Mouse (Mus musculus) forebrain, embryonic 16.5 days (tissue): ENCODE measurements around the gene Ifnab. TPM values are rescaled to one million over a fixed set of nuclear protein-coding genes. Genes with fewer than 3 reads are reported as not detected.

Experiments used
- ATAC-seq: fragments of 200-750 bp; cut with Nextera tagmentation; 2 replicates; pipeline ENCODE4 v1.8.0; 2017; ENCODE audit warnings: mild to moderate bottlenecking, moderate library complexity
- H3K27ac ChIP-seq: fragments of 300-500 bp; sonication (generic); 2 replicates; pipeline ENCODE4 v1.5.1; 2014; ENCODE audit warnings: low read length, control low read depth
- H3K27me3 ChIP-seq: fragments of 300-500 bp; sonication (generic); replicated peaks from 2 replicates; pipeline ENCODE4 v1.6.1; 2014; ENCODE audit warnings: low read length; ENCODE audit not compliant: control insufficient read depth, insufficient read depth
- H3K36me3 ChIP-seq: fragments of 300-500 bp; sonication (generic); 2 replicates; pipeline ENCODE4 v1.6.1; 2014; ENCODE audit not compliant: control insufficient read depth, insufficient read depth
- H3K4me1 ChIP-seq: fragments of 300-500 bp; sonication (generic); replicated peaks from 2 replicates; pipeline ENCODE4 v1.6.1; 2014; ENCODE audit warnings: low read length; ENCODE audit not compliant: control insufficient read depth, insufficient read depth
- H3K4me2 ChIP-seq: fragments of 300-500 bp; sonication (generic); 2 replicates; pipeline ENCODE4 v1.6.1; 2014; ENCODE audit warnings: mild to moderate bottlenecking, low read length, control low read depth
- H3K4me3 ChIP-seq: fragments of 300-500 bp; sonication (generic); replicated peaks from 2 replicates; pipeline ENCODE4 v1.5.1; 2014; ENCODE audit warnings: mild to moderate bottlenecking, low read length, control low read depth
- H3K9ac ChIP-seq: fragments of 300-500 bp; sonication (generic); replicated peaks from 2 replicates; pipeline ENCODE4 v1.6.1; 2014; ENCODE audit warnings: low read depth, low read length, control low read depth
- H3K9me3 ChIP-seq: fragments of 300-500 bp; sonication (generic); 2 replicates; pipeline ENCODE4 v1.6.1; 2016; ENCODE audit warnings: low read length; ENCODE audit not compliant: control insufficient read depth
- WGBS: fragments of 180-500 bp; shearing (Covaris S2); extraction: QIAGEN DNeasy Blood & Tissue Kit; methylation state at CpG from one replicate; pipeline ENCODE4 v1.1.7; 2014; 5-methylcytosine and 5-hydroxymethylcytosine counted together
- polyA plus RNA-seq: library from polyadenylated mRNA; unstranded; fragments of >200 nt; fragmentation: Nextera tagmentation; extraction: Ambion mirVana; gene quantifications from 2 replicates; pipeline ENCODE4 v1.2.1, GENCODE M21; 2015

Gene Ifnab
- polyA plus RNA-seq, 1 experiment from 2014 or later = not detected

DNA sequence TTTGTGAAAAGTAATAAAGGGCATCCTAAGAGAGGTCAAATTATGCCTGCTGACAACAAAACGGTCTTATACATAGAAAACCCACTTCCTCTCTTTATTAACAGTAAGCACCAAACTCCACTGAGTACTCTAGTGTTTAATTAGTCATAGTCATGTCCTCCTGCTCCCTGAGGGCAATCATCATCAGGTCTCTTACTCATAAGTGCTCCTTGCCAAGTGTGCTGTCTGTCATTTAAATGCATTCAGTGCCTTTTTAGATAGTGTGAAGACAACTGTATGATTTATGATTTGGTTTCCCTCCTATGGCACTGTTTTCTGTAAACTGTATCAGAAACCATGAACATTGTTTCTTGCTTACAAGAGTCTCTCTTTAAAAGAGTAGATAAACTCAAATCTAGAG, 23.1 kb upstream of the Ifnab start:
- H3K36me3 ChIP-seq = peaks cover 15% of the 10 kb centered on the region
- 86% methylated on average over 1 of the region's 1 CpGs for WGBS
- peaks cover 12% of the 10 kb centered on the region for H3K4me1 ChIP-seq
- no peaks in the 10 kb centered on the region for H3K9me3 ChIP-seq
- no peak for ATAC-seq
- H3K27me3 ChIP-seq = no peaks in the 10 kb centered on the region
- no peak overlapping the region for H3K27ac ChIP-seq
- H3K9ac ChIP-seq = no peak overlapping the region
- no peak overlapping the region for H3K4me3 ChIP-seq
- H3K4me2 ChIP-seq = no peak overlapping the region

- 88% methylated on average over 1 of the region's 1 CpGs for WGBS
Observed at GRCm38 (mm10) chr4:88707128-88707826, 16.1 kb upstream of the Ifnab start.

DNA sequence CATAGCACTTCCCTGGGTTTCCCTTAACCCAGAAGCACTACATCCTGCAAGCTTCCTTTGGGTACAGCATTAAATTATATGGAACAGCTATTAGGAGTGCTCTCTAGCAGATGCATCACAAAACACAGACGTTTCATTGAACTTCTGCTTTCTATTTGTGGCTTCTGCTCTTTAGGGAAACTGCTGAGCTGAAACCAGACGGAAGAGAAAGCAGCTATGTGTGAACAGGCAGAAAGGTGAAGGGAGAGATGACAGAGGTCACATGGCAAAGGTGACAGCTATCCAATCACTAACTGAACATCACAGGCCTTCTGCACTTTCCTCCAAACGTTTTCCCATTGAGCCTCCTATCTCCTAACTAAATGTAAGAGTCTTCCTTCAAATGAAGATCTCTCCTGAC, 14.8 kb upstream of the Ifnab start:
- H3K4me2 ChIP-seq = no peak overlapping the region
- no peaks in the 10 kb centered on the region for H3K36me3 ChIP-seq
- no peak overlapping the region for H3K9ac ChIP-seq
- H3K27me3 ChIP-seq = no peaks in the 10 kb centered on the region
- no peak overlapping the region for H3K27ac ChIP-seq
- ATAC-seq = no peak
- no peaks in the 10 kb centered on the region for H3K4me1 ChIP-seq
- no peak overlapping the region for H3K4me3 ChIP-seq
- no peaks in the 10 kb centered on the region for H3K9me3 ChIP-seq
- 50% methylated on average over 3 of the region's 3 CpGs for WGBS

More at GRCm38 (mm10) chr4:88707128-88707826, 16.1 kb upstream of the Ifnab start:
- no peaks in the 10 kb centered on the region for H3K4me1 ChIP-seq
- no peak overlapping the region for H3K9ac ChIP-seq
- H3K36me3 ChIP-seq = no peaks in the 10 kb centered on the region
- no peaks in the 10 kb centered on the region for H3K9me3 ChIP-seq
- H3K4me2 ChIP-seq = no peak overlapping the region
- H3K27ac ChIP-seq = no peak overlapping the region
- no peaks in the 10 kb centered on the region for H3K27me3 ChIP-seq
- no peak for ATAC-seq
- H3K4me3 ChIP-seq = no peak overlapping the region

- Histone ChIP-seq H3K36me3 (no peaks in the 10 kb centered on the region), H3K4me3 (no peak overlapping the region), H3K27ac (no peak overlapping the region), H3K4me1 (no peaks in the 10 kb centered on the region), H3K4me2 (no peak overlapping the region), H3K9ac (no peak overlapping the region), H3K27me3 (no peaks in the 10 kb centered on the region), H3K9me3 (no peaks in the 10 kb centered on the region)
- WGBS = 95% methylated on average over 1 of the region's 1 CpGs
- no peak for ATAC-seq
Observed at GRCm38 (mm10) chr4:88699301-88699700, 8.1 kb upstream of the Ifnab start.

GRCm38 (mm10) chr4:88698781-88699180, 7.6 kb upstream of the Ifnab start:
- Histone ChIP-seq H3K4me1 (no peaks in the 10 kb centered on the region), H3K4me3 (no peak overlapping the region), H3K4me2 (no peak overlapping the region), H3K9me3 (no peaks in the 10 kb centered on the region), H3K36me3 (no peaks in the 10 kb centered on the region), H3K9ac (no peak overlapping the region), H3K27ac (no peak overlapping the region), H3K27me3 (no peaks in the 10 kb centered on the region)
- 87% methylated on average over 5 of the region's 5 CpGs for WGBS
- no peak for ATAC-seq

GRCm38 (mm10) chr4:88697753-88698152, 6.6 kb upstream of the Ifnab start:
- H3K9me3 ChIP-seq = no peaks in the 10 kb centered on the region
- no peaks in the 10 kb centered on the region for H3K36me3 ChIP-seq
- no peak overlapping the region for H3K27ac ChIP-seq
- no peaks in the 10 kb centered on the region for H3K4me1 ChIP-seq
- no peak overlapping the region for H3K4me3 ChIP-seq
- no peak overlapping the region for H3K9ac ChIP-seq
- 80% methylated on average over 4 of the region's 4 CpGs for WGBS
- ATAC-seq = no peak
- no peak overlapping the region for H3K4me2 ChIP-seq
- no peaks in the 10 kb centered on the region for H3K27me3 ChIP-seq

DNA sequence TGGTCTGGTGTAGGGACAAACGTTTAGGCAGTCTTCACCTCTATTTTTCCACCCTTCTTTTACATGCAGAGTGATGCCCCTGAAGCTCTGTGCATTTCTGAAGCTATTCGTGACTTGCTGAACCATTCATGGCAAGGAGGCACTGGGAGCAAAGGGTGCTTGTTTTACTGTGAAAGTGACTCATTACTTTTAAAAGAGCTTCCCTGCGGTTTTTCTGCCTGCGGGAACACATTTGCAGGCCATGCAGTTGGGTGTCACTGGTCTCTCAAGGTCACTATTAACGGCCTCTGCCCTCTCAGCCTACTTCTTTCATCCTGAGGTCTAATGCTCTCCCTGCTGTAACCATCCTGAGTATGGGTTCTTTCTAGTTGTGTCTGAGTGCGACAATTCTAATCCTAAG, 5.9 kb upstream of the Ifnab start:
- no peak for ATAC-seq
- Histone ChIP-seq H3K4me2 (no peak overlapping the region), H3K36me3 (no peaks in the 10 kb centered on the region), H3K27ac (no peak overlapping the region), H3K9me3 (no peaks in the 10 kb centered on the region), H3K9ac (no peak overlapping the region), H3K4me3 (no peak overlapping the region), H3K27me3 (no peaks in the 10 kb centered on the region), H3K4me1 (no peaks in the 10 kb centered on the region)
- 69% methylated on average over 6 of the region's 6 CpGs for WGBS

- WGBS = 28% methylated on average over 3 of the region's 3 CpGs
- Histone ChIP-seq H3K27me3 (no peaks in the 10 kb centered on the region), H3K4me1 (no peaks in the 10 kb centered on the region), H3K9me3 (no peaks in the 10 kb centered on the region), H3K4me3 (no peak overlapping the region), H3K36me3 (no peaks in the 10 kb centered on the region), H3K27ac (no peak overlapping the region), H3K9ac (no peak overlapping the region), H3K4me2 (no peak overlapping the region)
- ATAC-seq = peak; percentile 84; the same call in 1 of the 2 replicates
Observed at GRCm38 (mm10) chr4:88696237-88696884, 5.2 kb upstream of the Ifnab start.

GRCm38 (mm10) chr4:88693392-88693791, 2.2 kb upstream of the Ifnab start:
- ATAC-seq = no peak
- no peak overlapping the region for H3K27ac ChIP-seq
- H3K4me3 ChIP-seq = no peak overlapping the region
- no peaks in the 10 kb centered on the region for H3K27me3 ChIP-seq
- H3K4me2 ChIP-seq = no peak overlapping the region
- no peaks in the 10 kb centered on the region for H3K9me3 ChIP-seq
- WGBS = 87% methylated on average over 2 of the region's 2 CpGs
- H3K9ac ChIP-seq = no peak overlapping the region
- no peaks in the 10 kb centered on the region for H3K4me1 ChIP-seq
- H3K36me3 ChIP-seq = no peaks in the 10 kb centered on the region
